Mouse (Mus musculus) intestine, embryonic 14.5 days (tissue): ENCODE data around the gene Hist1h2bj. TPM values are rescaled to one million over a fixed set of nuclear protein-coding genes. Genes with fewer than 3 reads are reported as not detected.
"Not testable (repeated sequence)": the region's sequence is repeated elsewhere in the genome, so short reads cannot be mapped to it uniquely, and the experiment has no call there.

ENCODE experiments used
- ATAC-seq: fragments of 200-750 bp; cut with Nextera tagmentation; replicated peaks from 2 replicates; pipeline ENCODE4 v1.8.0; 2017; ENCODE audit warnings: low read depth, moderate number of reproducible peaks, moderate TSS enrichment, moderate library complexity; ENCODE audit not compliant: low FRiP score, low TSS enrichment
- DNase-seq: peaks from one replicate; pipeline ENCODE4 v3.0.0-alpha.2; 2018; ENCODE audit warnings: low spot score
- H3K27ac ChIP-seq: fragments of 300-500 bp; sonication (generic); 2 replicates; pipeline ENCODE4 v1.5.1; 2014; ENCODE audit warnings: low read depth, mild to moderate bottlenecking, control low read depth
- H3K27me3 ChIP-seq: fragments of 300-500 bp; sonication (generic); replicated peaks from 2 replicates; pipeline ENCODE4 v1.6.1; 2014; ENCODE audit warnings: low read length, control low read depth; ENCODE audit not compliant: control insufficient read depth, insufficient read depth
- H3K36me3 ChIP-seq: fragments of 300-500 bp; sonication (generic); 2 replicates; pipeline ENCODE4 v1.6.1; 2014; ENCODE audit warnings: low read length, control low read depth; ENCODE audit not compliant: control insufficient read depth, insufficient read depth
- H3K4me1 ChIP-seq: fragments of 300-500 bp; sonication (generic); replicated peaks from 2 replicates; pipeline ENCODE4 v1.6.1; 2014; ENCODE audit warnings: low read length, control low read depth, mixed read lengths; ENCODE audit not compliant: control insufficient read depth, insufficient read depth
- H3K4me2 ChIP-seq: fragments of 300-500 bp; sonication (generic); 2 replicates; pipeline ENCODE4 v1.6.1; 2014; ENCODE audit warnings: low read length
- H3K4me3 ChIP-seq: fragments of 300-500 bp; sonication (generic); 2 replicates; pipeline ENCODE4 v1.5.1; 2014; ENCODE audit warnings: low read depth, low read length, control low read depth, mixed read lengths
- H3K9ac ChIP-seq: fragments of 300-500 bp; sonication (generic); 2 replicates; pipeline ENCODE4 v1.6.1; 2014; ENCODE audit warnings: mild to moderate bottlenecking, low read length
- H3K9me3 ChIP-seq: fragments of 300-500 bp; sonication (generic); 2 replicates; pipeline ENCODE4 v1.6.1; 2016; ENCODE audit warnings: low read length, control low read depth; ENCODE audit not compliant: control insufficient read depth
- WGBS: fragments of 180-500 bp; shearing (Covaris S2); extraction: QIAGEN DNeasy Blood & Tissue Kit; methylation state at CpG from one replicate; pipeline ENCODE4 v1.1.7; 2014; 5-methylcytosine and 5-hydroxymethylcytosine counted together
- polyA plus RNA-seq: library from polyadenylated mRNA; unstranded; fragments of >200 nt; fragmentation: Nextera tagmentation; extraction: Ambion mirVana; gene quantifications from 2 replicates; pipeline ENCODE4 v1.2.1, GENCODE M21; 2014

The Hist1h2bj gene
- polyA plus RNA-seq, 1 experiment from 2014 or later = 14.0 TPM

DNA sequence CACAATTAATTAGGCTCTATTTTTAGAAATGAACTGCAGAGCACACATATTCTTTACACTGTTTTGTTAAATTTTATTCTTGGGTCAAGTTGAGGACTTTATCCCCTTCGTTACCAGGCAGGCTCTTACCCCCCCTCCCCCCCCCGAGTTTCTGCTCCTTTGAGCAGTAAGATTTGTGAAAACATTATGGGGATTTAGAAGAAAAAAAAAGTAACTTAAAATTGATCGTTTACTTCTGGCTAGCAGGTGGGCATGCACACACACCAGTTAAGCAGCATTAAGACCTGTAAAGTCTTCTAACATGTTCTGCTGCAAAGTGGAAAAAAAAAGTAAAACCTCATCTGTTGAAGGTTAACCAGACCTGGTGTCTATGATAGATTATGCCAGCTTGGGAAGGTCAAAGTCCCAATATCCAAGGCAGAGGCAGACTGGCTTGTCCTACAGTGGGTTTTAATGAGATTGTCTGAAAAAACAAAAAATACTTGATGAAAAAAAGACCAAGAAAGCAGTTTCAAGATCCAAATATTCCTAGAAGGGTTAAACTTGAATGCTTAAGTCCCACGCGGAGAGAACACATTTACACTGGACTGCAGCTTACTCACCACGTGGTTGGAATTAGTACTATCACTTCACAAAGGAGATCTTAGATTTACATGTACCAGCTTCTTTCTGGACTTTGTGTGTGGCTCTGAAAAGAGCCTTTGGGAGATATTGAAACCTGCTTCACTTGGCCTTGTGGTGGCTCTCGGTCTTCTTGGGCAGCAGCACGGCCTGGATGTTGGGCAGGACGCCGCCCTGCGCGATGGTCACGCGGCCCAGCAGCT, 8.4 kb upstream of the Hist1h2bj start:
- WGBS = under 1% methylated on average over 8 of the region's 14 CpGs
- peak; percentile 72 for DNase-seq
- no peaks in the 10 kb centered on the region for H3K36me3 ChIP-seq
- peak overlapping the region; percentile 43 for H3K4me3 ChIP-seq
- H3K27me3 ChIP-seq = no peaks in the 10 kb centered on the region
- H3K4me1 ChIP-seq = peaks cover 11% of the 10 kb centered on the region
- H3K4me2 ChIP-seq = peak overlapping the region; percentile 56
- no peaks in the 10 kb centered on the region for H3K9me3 ChIP-seq
- peak overlapping the region; percentile 90 for H3K27ac ChIP-seq
- H3K9ac ChIP-seq = peak overlapping the region; percentile 79
- peak; percentile 7 for ATAC-seq

DNA sequence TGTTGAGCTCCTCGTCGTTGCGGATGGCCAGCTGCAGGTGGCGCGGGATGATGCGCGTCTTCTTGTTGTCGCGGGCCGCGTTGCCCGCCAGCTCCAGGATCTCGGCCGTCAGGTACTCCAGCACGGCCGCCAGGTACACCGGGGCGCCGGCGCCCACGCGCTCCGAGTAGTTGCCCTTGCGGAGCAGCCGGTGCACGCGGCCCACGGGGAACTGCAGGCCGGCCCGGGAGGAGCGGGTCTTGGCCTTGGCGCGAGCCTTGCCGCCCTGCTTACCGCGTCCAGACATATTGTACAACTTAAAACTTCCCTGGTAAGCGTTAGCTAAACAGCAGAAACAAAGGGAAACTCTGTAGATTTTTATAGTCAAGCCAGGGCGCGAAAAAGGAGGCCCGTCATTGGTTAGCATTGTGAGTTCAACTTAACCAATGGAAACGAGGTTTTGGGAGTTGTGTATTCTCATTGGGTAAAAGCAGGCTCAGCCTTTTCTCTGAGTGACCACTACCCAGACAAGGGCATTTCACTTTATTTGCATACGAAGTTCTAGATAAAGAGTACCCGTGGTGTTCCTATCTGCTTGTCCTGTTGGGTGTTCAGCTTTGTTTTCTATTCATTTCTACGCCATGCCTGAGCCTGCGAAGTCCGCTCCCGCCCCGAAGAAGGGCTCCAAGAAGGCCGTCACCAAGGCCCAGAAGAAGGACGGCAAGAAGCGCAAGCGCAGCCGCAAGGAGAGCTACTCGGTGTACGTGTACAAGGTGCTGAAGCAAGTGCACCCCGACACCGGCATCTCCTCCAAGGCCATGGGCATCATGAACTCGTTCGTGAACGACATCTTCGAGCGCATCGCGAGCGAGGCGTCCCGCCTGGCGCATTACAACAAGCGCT, 7.5 kb upstream of the Hist1h2bj start, which contains the start of the genes Hist1h2ah and Hist1h2bk:
TSS of gene Hist1h2ah (minus strand) at position 302 of the 882 bp plus-strand sequence.
TSS of gene Hist1h2bk (plus strand) at position 604 of the 882 bp plus-strand sequence.
- H3K27me3 ChIP-seq, H3K9me3 ChIP-seq, H3K36me3 ChIP-seq: not testable (repeated sequence)
- Histone ChIP-seq H3K4me2 (peak within 1 kb of the TSS; percentile 56), H3K4me1 (peaks cover 19% of the 10 kb centered on the region), H3K9ac (peak within 1 kb of the TSS; percentile 79), H3K4me3 (peak within 1 kb of the TSS; percentile 43), H3K27ac (peak within 1 kb of the TSS; percentile 90)
- ATAC-seq = peak; percentile 95
- DNase-seq = peak; percentile 91
- WGBS = under 1% methylated on average over 22 of the region's 69 CpGs

DNA sequence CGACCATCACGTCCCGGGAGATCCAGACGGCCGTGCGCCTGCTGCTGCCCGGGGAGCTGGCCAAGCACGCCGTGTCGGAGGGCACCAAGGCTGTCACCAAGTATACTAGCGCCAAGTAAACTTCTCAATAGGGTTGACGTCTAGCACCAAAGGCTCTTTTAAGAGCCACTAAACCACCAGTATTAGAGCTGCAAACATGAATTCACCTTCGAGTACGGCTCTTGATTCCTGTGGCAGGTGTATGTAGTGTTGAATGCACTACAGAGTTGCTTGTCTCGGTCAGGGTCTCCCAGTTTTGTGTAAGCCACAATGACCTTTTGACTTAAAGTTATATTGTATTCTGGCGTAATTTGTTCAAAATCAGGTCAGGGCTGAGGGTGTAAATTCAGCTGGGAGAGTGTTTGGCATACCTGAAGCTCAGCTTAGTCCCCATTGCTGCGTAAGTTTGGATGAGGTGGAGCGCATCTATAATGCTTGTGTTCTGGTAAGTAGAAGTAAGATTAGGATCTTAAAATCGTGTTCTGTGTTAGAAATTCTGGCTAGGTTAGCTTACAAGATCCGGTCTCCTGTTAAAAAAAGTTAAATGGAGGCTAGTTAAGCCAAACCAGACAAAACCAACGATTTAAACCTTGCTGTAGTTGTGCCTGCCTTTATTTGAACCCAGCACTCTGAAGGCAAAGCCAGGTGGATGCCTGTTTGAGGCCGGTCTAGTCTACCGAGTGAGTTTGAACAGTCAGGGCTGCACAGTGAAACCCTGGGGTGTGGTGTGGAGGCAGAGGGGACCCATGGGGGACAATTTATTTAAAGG, 6.7 kb upstream of the Hist1h2bj start:
- no peaks in the 10 kb centered on the region for H3K27me3 ChIP-seq
- DNase-seq (peak; percentile 76), ATAC-seq (no peak)
- H3K27ac ChIP-seq = peak overlapping the region; percentile 78
- H3K4me3 ChIP-seq = peak overlapping the region; percentile 32
- peak overlapping the region; percentile 51 for H3K9ac ChIP-seq
- peaks cover 19% of the 10 kb centered on the region for H3K4me1 ChIP-seq
- H3K9me3 ChIP-seq = no peaks in the 10 kb centered on the region
- no peaks in the 10 kb centered on the region for H3K36me3 ChIP-seq
- 6% methylated on average over 16 of the region's 23 CpGs for WGBS
- peak overlapping the region; percentile 56 for H3K4me2 ChIP-seq

DNA sequence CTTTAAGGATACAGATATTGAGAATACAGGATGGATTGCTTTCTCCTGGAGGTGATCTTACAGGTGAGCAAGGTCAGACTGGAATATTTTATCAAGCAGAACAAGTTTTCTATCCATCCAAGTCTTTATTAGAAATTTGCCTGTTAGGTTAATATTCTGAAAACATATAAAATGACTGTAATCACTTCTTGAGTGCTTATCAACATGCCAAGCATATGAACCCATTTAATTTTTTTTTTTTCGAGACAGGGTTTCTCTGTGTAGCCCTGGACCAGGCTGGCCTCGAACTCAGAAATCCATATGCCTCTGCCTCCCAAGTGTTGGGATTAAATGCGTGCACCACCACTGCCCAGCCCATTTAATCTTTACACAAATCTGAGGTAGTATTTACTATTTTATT, 6.0 kb upstream of the Hist1h2bj start:
- Histone ChIP-seq H3K36me3 (no peaks in the 10 kb centered on the region), H3K27me3 (no peaks in the 10 kb centered on the region), H3K4me3 (peak overlapping the region; percentile 32), H3K9me3 (no peaks in the 10 kb centered on the region), H3K9ac (peak overlapping the region; percentile 51), H3K4me1 (peaks cover 19% of the 10 kb centered on the region), H3K27ac (peak overlapping the region; percentile 78), H3K4me2 (peak overlapping the region; percentile 56)
- 54% methylated on average over 3 of the region's 3 CpGs for WGBS
- ATAC-seq = no peak
- DNase-seq = no peak

DNA sequence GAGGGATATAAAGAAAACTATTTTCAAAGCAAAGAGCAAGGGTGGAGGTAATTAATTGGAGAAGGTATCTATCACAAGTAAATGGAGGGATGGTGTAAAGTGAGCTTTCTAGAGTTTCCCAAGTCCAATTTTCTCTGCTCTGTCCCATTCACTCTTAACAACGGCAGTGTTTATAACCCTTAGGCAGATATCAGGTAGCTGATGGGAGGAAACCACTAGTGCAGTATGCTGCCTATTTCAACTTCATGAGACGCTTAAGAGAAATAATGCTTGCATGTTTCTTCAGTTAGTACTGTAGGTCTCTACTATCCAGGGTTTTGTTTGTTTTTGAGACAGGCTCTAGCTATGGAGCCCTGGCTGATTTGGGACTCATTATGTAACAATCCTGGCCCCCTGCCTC, 5.6 kb upstream of the Hist1h2bj start:
- H3K4me2 ChIP-seq = no peak overlapping the region; the same call in 1 of the 2 replicates

DNA sequence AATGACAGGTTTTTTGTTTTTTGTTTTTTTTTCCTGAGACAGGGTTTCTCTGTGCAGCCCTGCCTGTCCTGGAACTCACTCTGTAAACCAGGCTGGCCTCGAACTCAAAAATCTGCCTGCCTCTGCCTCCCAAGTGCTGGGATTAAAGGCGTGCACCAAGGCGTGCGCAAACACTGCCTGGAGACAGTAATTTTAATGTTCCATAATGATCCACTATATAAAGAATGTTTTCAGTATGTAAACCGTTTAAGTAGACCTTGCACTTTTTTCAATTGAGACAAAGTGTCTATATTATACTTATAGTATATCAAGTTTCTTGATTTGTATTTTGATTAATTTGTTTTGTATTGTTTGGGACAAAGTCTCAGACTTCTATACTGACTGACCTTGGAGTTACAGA, 3.6 kb upstream of the Hist1h2bj start:
- Histone ChIP-seq H3K4me1 (peaks cover 16% of the 10 kb centered on the region), H3K4me3 (no peak overlapping the region), H3K4me2 (peak overlapping the region; percentile 59; the same call in 1 of the 2 replicates), H3K27me3 (no peaks in the 10 kb centered on the region), H3K9ac (no peak overlapping the region), H3K27ac (peak overlapping the region; percentile 96; the same call in 1 of the 2 replicates), H3K9me3 (no peaks in the 10 kb centered on the region), H3K36me3 (no peaks in the 10 kb centered on the region)
- DNase-seq = peak; percentile 46
- 74% methylated on average over 5 of the region's 5 CpGs for WGBS
- no peak for ATAC-seq

More for the DNA sequence above, 5.6 kb upstream of the Hist1h2bj start:
- 0 out of 2 replicates have a peak overlapping the region, but pooled peaks have one; percentile 51 for H3K9ac ChIP-seq
- peaks cover 19% of the 10 kb centered on the region for H3K4me1 ChIP-seq
- no peaks in the 10 kb centered on the region for H3K9me3 ChIP-seq
- 49% methylated on average over 2 of the region's 2 CpGs for WGBS
- no peaks in the 10 kb centered on the region for H3K27me3 ChIP-seq
- H3K36me3 ChIP-seq = no peaks in the 10 kb centered on the region
- no peak for ATAC-seq
- no peak overlapping the region for H3K4me3 ChIP-seq
- H3K27ac ChIP-seq = peak overlapping the region; percentile 9; the same call in 1 of the 2 replicates
- DNase-seq = peak; percentile 37

DNA sequence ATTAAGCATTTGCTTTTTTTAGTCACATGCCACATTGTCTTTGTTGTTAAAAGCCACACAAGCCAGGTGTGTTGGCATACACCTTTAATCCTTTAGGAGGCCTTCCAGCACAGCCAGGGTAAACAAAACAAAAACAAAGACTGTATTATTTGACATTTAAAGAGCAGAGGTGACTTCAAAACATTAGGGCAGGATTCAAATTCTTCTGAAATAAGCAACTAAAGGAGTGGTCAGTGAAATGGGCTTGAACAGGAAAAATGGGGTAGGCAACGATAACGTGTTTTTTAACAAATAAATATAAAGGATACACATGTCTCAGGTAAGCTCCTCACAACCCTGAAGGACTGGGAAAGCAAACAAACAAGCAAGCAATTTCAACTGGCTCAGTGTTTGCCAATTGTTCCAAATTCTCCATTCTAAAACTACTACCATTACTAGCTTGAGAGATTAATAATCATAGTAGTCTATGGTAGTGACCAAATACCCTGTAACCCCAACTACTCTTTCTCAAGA, 3.0 kb upstream of the Hist1h2bj start:
- 4% methylated on average over 2 of the region's 2 CpGs for WGBS
- ATAC-seq (no peak), DNase-seq (peak; percentile 45)
- Histone ChIP-seq H3K4me1 (peaks cover 16% of the 10 kb centered on the region), H3K9ac (peak overlapping the region; percentile 70), H3K9me3 (no peaks in the 10 kb centered on the region), H3K27me3 (no peaks in the 10 kb centered on the region), H3K36me3 (no peaks in the 10 kb centered on the region), H3K4me2 (peak overlapping the region; percentile 59), H3K4me3 (peak overlapping the region; percentile 40), H3K27ac (peak overlapping the region; percentile 96)
